Mouse (Mus musculus) thymus, postnatal 14 days (tissue): ENCODE data around the gene Nmnat2.

Experiments used
- DNase-seq: peaks from one replicate; pipeline ENCODE4 v3.0.0; 2021

The Nmnat2 gene

DNA sequence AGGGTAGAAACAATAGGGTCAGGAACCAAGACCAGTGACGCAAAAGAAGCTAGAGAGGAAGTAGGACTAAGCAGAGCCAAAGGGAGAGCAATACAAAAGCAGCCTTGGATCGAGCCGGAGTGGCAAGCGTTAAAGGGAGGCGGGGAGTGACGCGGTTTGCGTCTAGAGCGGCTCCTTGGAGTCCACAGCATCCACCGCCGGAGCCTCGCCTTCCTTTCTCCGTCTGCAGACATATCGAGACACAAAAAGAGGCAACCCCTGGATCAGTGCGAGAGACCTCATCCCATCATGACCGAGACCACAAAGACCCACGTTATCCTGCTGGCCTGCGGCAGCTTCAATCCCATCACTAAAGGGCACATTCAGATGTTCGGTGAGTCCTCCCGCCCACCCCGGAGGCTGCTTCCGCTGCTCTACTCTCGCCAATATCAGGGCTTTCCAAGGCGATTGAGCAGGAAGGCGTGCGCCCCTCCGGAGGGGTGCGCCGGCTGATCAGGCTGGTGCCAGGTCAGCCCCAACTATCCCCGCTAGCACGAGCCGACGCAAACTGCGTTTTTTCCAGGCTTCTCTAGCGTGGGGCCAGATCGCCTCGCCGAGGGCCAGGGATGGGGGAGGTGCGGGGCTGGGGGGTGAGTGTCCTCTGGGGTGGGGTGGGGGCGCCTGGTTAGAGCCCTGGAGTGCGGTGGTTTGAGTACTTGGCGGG is at the start of gene Nmnat2:
Nmnat2 (plus strand) TSS at position 173 of the 703 bp plus-strand sequence.
- DNase-seq, result no peak

DNA sequence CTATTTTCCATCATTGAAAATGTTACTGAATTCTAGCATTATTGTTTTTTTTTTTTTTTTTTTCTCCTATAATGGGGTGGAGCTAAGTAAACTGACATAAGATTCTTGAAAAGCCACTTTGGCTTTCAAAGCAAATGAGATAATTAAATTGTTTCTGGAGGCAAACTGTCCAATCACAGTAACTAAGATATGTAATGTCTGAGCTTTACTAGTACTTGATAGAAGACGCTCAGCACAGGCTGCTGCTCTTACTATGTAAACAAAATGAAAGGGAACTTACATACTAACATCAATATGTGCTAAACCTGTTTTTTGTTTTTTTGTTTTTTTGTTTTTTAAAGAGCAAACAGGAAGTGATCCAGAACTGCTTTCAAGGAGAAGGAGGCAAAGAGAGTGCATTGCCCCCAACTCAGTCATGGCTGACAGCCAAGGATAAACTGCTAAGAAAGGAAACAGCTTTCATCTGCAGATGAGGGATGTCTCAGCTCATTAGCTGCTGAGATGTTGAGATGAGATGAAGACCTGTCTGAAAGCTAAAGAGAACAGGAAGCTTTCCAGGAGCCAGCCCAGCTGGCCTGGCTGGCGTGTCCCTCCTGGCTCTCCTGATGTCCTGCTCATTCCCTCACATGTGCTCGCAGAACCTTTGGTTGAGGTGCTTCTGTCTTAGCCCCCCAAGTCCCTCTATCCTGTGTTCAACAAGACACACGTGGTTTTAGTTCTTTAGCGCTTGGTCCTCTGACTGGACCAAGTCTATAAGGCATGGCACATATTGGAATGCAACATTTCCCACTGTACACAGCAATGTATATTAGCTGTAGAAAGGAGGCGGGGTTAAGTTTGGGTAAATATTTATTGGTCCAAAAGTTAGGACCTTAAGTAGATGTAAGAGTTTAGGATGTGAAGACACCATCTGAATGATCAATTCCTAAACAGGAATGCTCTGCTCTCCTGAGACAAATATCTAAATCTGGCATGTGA is 41.0 kb upstream of the Nmnat2 start:
- DNase-seq, result no peak

DNA sequence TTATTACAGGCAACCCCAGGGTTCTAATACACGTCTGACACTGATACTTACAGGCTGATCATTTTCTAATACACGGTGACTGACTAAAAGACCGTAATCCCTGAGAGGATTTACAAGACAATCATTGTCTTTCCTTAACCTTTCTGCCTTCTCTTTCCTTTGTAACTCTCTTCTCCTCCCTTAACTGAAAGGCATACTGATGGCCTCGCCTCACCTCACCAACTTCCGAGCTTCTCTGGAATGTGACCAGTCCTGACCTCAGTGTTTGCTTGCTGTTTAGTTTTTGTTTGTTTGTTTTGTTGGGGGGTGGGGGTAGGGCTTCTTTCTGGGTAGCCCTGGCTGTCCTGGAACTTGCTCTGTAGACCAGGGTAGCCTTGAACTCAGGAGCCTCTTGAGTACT is 39.0 kb upstream of the Nmnat2 start:
- DNase-seq, result no peak

DNA sequence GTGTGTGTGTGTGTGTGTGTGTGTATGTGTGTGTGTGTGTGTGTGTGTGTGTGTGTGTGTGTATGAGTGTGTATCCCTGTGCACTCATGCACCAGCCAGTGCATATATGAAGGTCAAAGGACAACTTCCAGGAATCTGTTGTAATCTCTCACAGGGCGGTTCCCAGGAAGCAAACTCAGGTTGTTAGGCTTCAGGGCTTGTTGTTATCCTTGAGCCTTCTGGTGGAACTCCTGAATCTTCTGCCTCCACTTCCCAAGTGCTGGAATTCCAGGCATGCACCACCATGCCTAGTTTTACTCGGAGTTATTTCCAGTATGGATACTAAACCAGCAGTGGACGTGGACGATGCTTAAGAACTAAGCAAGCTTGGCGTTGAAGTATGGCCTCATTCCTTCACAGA is 37.9 kb upstream of the Nmnat2 start:
- no peak for DNase-seq

DNA sequence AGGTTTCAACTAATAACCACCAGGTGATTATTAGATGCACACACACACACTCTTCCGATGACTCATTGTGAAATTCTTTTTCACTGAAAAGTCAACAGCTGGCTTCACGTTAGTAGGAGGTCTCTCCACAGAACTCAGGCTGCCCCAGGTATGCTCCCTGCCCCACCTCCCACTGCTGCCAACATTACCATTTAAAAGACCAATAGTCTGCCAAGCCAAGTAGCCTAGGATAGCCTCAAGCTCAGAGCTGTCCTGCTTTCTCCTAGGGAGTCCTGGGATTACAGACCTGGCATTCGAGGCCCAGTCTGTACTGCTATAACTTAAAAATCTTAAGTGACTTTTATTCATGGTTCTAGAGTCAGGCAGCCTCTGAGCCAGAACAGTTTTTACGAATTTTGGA is 37.2 kb upstream of the Nmnat2 start:
- no peak for DNase-seq

DNA sequence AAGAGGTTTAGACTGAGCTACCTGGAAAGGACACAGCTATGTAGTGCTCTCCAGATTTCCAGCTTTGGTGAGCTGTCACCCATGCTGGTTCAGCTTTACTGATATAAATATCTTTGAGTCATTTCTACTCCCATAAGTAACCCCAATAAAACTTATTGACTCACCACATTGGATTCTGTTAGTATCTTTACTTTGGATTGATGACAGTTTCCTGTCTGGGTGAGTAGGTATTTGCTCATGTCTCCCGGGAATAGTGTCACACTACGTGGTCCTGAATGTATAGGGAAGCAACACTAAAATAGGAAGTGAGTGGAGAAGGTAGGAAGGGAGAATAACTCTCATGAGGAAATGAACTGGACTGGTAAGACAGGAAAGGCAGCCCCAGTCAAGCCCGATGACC is 33.0 kb upstream of the Nmnat2 start:
- DNase-seq, result no peak

DNA sequence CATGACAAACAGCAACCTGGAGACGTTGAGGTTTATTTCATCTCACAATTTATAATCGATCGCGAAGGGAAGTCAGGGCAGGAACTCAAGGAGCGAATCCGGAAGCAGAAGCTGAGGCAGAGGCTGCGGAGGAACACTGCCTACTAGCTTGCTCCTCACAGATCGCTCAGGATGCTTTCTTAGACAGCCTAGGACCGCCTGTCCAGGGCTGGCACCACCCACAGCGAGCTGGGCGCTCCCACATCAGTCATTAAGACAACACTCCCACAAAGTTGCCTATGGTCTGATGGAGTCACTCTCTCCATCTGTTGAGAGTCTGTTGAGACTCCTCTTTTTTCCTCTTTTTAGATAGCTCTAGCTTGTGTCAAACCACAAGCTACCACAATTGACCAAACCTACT is 20.8 kb upstream of the Nmnat2 start:
- no peak for DNase-seq

DNA sequence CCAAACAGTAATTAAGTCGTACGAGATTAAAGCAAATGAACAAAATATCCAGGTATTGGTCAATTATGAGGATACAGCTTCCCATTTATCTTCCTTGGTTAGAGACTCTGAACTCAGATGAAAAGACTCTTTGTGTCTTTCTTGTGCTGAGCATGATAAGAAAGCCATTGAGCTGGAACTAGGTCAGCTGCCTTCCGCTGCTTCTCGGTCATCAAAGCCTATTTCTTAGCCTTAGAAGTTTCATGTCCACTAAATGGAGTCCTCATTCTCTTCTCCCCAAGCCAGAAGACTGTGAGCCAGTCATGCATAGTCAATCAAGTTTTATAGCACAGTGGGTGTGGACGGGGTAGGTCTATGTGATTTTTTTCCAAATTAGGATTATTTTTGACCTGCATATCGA is 19.3 kb upstream of the Nmnat2 start:
- DNase-seq, result no peak

DNA sequence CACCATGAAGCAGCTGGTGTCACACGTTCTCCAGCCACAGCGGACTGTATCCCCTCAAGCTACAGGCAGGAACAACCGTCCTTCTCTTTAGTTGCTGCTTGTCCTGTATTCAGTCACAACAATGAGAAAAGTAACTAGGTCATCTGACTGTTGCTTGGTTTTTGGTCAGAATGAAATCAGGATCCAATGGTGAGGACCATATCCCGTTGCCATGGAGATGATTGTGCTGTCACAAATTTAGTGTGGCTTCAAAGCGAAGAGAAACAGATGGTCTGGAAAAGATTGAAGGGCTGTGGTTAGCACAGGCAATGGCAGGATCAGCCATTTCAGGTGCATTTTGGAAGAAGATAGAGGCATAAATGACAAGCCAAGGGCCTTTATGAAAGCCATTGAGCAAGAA is 18.4 kb upstream of the Nmnat2 start:
- DNase-seq, result no peak

DNA sequence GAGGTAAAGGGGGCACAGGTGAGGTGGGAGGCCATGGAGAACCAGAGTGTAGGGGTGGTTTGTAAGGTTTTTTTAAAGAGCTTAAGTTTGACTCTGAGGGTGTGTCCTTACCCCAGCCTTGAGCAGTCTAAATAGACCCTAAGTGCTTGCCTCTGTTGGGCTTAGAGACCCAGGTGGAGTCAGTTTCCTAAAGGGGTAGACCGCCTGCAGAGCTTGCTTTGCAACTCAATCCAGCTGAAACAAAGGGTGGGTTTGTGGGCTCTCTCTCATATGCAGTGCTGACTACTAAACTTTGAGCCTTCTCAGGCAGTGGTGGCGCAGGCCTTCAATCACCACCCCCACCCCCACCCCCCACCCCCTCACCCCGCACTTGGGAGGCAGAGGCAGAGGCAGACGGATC is 11.8 kb upstream of the Nmnat2 start:
- no peak for DNase-seq

DNA sequence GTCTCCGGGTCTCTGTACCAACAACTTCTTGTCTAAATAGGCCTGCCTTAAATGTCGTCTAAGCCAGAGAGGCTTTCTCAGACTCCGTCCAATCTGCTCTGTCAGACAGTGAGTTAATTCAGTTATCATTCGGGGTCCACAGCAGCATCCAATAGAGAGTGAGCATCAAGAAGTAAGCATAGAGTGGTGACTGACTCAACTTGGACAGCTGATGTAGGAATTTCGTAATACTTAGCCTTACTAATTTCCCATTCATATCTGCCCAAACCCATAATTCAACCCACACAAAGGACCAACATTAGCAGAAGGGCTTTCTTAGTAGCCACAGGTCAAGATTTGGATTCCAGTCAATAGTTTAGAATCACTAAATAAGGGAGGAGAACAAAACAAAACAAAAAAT is 626 bp upstream of the Nmnat2 start:
- DNase-seq, result no peak

DNA sequence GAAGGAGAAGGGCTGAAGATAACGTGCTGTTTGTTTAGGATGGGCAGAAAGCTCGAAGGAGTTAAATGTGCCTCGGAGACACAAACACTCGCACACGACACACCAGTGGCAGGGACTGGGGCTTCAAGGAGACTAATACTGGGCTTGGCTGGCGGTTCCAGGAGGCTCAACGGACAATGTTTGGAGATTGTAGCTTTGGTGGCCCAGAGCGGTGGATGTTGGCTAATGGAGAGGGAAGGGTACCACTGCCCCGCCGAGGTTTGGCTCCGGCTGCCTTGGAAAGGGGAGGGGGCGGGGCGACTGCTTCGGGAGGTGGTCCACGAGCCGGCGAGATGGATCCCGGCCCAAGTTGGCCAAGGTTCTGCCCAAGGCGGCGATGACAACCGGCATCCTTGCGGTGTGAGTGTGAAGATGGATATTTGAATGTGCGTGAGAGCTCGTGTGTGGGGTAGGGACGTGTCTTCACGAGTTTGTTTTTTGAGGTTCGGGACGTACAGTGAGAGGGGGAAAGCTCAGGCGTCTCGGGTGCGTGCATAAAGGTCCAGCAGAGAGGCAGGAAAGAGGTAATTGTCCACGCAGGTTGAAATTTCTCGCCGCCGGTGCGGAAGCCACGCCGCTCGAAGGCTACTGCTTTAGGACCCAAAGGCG is 895 bp downstream of the Nmnat2 start:
- no peak for DNase-seq

DNA sequence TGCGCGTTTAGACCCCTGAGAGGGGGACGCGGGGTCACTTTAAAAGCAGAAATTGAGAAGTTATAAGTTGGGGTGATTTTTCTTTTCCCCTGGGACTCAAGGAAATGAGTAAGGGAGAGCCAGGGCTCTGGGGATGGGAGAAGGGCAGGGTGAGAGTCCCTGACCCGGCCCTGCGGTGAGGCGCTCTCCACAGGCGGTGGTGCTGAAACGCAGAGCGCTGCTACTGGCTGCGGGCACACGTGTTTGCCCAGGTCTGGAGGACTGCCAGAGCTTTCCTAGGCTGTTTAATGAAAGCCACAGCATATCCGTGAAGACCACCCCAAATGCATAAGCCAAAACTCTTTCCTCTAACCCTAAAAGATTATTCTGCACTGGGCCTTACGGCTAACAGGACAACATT is 1.4 kb downstream of the Nmnat2 start:
- peak; percentile 43 for DNase-seq

DNA sequence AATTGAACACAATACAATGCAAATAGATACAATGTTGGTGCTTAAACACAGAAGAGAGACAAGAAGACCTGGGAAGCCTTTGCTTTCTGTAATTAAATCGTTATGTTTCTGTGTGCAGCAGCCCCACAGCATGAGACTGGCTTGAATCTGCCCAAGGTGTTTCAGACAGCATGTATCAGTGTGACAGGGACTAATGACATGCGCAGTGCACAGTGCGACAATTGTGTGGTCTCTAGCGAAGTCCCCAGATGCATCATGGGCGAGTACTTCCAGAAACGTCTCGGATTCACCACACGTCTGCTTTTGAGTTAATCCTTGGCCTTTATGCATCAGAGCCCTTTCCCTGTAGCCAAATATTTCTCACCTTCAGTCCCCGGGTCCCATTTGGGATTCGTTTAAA is 9.6 kb downstream of the Nmnat2 start:
- DNase-seq, result no peak

DNA sequence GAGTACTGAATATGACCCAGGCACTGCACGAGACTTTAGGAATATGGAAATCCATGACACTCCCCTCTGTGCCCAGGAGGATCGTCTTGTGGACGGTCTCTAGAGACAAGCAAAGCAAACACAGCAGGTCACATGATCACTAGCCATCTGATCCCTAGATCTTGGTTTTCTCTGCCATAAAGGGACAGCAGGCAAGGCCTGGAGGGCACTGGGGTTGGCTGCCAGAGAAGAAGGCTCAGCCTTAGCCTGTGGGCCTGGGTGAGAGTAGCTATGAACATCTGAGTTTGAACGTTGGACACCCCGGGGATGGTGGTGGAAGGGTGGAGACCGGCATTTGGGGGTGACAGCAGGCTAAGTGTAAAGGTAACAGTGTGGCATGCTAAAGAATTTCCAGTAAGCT is 11.4 kb downstream of the Nmnat2 start:
- no peak for DNase-seq

DNA sequence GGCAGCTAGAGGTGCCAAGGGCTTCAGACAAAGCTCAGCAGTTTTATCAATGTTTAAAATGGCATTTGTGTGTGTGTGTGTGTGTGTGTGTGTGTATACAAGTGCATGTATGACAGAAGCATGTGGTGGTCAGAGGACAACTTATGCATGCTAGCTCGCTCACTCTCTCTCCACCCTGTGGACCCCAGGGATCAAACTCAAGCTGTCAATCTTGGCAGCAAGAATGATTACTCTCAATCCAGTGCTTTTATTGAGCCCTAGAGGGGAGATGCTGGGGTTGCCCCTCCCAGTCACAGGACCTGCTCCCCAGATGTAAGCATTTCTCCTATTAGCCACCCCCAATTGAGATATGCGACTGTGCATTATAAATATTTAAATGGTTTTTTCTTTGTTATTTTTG is 11.9 kb downstream of the Nmnat2 start:
- DNase-seq, result no peak

DNA sequence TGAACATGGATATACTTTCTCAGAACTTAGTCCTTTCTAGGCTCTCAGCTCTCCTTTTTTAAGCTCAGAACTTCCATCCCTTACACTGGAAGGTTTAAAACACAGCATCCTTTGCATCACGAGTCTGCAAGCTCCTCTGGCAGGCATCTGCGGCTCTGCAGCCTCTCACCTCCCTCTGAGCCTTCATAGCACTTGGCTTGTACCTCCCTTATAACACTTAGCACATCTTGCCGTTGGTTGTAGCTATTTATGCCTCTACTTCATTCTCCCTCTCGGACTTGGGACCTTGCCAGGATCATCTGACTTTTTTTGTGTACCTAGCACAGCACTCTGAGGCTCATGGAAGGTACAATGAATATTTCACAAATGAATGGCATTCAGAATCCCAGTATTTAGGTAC is 14.3 kb downstream of the Nmnat2 start:
- no peak for DNase-seq

DNA sequence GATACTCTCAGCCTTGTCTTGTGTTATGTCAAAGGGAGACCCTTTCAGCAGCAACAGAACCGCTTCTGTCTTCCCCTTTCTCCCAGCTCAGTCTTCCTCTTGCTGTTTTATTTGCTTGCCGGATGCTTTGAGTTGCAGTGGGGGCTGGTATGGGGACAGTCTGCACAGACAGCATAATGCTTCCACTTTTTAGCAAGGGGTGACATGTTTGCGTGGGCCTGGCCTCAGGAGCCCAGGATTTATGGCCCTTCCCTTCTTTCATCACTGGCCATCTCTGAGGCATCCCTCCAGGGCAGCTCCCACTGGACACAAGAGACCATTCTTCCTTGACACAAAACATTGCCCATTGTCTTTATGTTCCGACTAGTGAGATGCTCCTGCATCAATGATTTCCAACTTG is 18.2 kb downstream of the Nmnat2 start:
- no peak for DNase-seq

DNA sequence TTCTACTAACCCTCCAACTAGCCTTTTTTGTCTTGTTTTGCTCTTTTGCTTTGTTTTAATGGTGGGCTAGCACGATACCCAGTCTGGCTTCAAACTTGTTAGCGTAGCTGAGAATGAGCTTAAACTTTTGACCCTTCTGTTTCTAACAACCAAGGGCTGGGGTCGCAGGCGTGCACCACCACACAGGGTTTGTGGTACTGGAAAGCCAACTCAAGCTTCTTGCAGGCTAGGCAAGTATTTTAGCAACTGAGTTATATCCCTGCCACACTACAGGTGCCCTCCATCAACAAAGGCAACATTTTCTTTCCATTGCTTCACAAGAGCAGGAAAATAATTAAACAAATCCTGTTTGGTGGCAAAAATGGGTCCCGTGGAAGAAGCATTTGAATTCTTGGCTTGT is 18.6 kb downstream of the Nmnat2 start:
- DNase-seq, result no peak

DNA sequence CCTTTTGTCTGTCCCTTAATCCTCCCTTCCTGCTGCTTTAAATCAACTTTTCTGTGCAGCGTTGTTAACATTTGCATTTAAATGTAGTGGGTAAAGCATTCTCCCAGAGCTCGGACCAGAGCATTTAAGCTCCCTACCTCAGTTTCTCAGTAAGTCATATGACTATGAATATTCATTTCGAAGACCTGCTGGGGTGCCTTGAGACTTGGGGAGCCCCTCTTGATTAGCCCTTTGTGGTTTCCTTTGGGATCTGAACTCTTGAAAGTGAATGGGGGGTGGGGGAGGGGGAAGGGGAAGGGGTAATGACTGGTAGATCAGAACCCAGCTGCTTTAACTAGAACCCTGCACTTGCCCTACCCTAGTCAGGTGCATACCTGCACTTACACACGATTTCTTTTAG is 19.1 kb downstream of the Nmnat2 start:
- no peak for DNase-seq

DNA sequence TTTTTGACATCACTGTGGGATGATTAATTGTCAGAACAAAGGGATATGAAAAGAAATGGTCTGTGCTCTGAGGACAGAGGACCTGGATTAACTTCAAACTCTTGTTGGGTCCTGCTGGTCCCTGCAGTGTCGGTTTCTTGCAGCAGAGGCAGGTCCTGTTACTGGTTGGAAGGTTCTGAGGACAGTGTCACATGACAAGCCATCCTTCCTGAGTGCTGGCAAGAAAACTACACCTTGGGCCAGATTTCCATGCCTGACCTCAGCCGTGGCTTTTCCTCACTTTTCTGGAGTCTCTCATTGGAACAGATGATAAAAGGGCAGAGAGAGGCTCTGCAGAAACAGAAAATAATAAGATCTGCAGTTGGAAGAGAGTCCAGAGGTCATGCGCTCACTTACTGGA is 20.4 kb downstream of the Nmnat2 start:
- no peak for DNase-seq

DNA sequence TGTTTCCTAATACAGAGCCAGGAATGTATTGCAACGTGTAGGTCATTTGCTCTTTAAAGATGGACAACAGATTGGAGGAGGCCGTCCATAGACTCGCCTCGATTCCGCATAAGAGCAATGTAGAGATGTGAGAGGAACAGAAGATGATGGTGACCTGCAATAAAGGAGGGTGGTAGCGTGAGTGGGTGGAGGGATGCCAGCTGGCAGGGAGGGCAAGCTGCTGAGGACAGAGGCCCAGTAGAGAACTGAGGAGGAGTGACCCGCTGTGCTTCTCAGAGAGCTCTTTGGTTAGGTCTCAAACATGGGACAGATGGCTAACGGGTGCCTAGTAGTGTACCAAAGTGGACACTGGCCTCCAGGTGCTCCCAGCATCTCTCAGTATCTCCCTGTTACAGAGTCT is 23.9 kb downstream of the Nmnat2 start:
- no peak for DNase-seq

DNA sequence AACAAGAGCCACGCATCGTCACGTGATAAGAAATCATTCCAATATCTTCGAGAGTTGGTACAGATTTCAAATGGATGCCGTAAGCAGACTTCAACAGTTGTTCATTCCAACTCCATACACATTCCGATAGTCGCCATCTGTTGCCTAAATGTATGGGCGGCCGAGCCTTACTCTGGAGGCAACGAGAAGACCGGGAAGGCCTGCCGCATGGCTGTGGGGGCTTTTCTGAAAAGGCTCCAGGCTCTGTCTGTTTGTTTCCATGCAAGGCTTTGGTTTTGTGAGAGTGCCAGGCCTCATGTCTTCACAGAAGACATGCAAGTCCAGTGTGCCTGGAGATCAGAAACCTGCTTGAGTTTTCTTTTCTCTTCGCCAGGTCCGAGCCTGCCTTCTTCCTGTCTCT is 28.6 kb downstream of the Nmnat2 start:
- no peak for DNase-seq

DNA sequence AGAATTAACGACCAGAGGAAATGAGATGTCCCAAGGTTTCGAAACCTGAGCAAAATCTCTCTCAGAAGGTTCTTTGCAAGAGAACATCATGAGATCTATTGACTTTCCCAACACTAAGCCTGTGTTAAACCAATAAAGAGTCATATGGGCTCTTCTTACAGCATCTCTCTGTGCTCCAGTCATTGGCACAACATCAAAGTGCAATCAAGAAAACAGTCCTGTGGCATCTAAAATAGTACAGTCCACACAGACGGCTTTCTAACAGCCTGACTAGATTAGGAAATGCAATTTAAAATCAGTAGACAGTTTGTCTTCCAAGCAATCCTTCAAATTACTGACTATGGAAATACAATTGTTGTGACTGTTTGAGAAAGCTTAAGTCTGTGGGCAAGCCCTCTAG is 32.2 kb downstream of the Nmnat2 start:
- no peak for DNase-seq
